Mouse (Mus musculus) myocyte (in vitro differentiated cells): ENCODE results near the gene Abcc10.

ENCODE experiments used
- E2F4 ChIP-seq: IDR thresholded peaks from one replicate; pipeline ENCODE4 v1.6.1; 2011; ENCODE audit warnings: mild to moderate bottlenecking, control low read depth, moderate library complexity; ENCODE audit not compliant: insufficient read depth
- POLR2A ChIP-seq: IDR thresholded peaks from one replicate; pipeline ENCODE4 v1.6.1; 2011; ENCODE audit warnings: low read depth, mild to moderate bottlenecking, control low read depth, moderate library complexity; ENCODE audit not compliant: insufficient read length
- POLR2AphosphoS2 ChIP-seq: IDR thresholded peaks from one replicate; pipeline ENCODE4 v1.6.1; 2011; ENCODE audit warnings: low read depth, control low read depth; ENCODE audit not compliant: insufficient read length
- TCF12 ChIP-seq: IDR thresholded peaks from one replicate; pipeline ENCODE4 v1.6.1; 2011; ENCODE audit warnings: mild to moderate bottlenecking, control low read depth; ENCODE audit not compliant: poor library complexity, insufficient read depth, severe bottlenecking
- USF1 ChIP-seq: IDR thresholded peaks from one replicate; pipeline ENCODE4 v1.6.1; 2011; ENCODE audit warnings: low read depth, mild to moderate bottlenecking, control low read depth, moderate library complexity

DNA sequence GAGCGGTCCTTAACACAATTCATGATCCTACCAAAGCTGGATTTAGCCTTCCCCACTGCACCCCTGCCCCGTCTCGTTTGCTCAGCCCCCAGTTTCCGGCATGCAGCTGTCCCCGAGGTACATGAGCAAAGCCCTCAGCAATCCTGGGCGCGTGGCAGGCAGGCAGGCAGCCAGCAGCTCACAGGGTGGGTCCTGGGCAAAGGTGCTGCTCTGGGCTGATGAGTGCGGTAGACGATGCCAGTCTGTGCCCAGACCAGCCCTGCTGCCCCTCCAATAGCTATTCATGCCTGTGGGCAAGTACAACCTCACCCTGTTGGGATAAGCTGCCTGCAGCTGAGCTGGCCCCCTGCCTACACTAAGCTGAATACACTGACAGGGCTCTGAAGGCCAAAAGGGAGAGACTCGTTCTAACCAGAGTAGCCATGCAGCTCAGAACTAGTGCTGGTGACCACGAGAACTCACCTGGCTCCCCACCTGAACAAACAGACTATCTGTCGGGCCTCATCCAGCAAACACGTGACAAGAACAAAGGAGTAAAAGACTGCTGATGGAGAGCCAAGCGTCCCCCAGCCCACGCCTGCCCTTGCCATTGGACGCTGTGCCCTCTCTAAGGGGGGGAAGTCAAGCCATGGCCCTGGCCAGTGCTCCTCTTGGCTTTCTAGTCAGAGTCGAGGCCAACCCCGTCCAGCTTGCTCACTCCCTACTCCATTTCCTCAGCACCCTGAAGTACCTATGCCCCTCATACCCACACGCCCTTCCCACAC, 58.2 kb downstream of the Abcc10 start:
- TF ChIP-seq TCF12 (peak; percentile 56), POLR2AphosphoS2 (no peak), USF1 (no peak), E2F4 (no peak), POLR2A (peak; percentile 49)
